Mouse (Mus musculus) lung, adult 2 months (tissue): ENCODE results near the gene Dhx58. TPM values are rescaled to one million over a fixed set of nuclear protein-coding genes. Genes with fewer than 3 reads are reported as not detected.

Experiments used
- DNase-seq: peaks from one replicate; pipeline ENCODE4 v3.0.0; 2022
- H3K4me1 ChIP-seq: fragments of 200-500 bp; 2 replicates; pipeline ENCODE4 v1.6.1; 2011; ENCODE audit warnings: low read length; ENCODE audit not compliant: control insufficient read depth, insufficient read depth
- H3K4me3 ChIP-seq: fragments of 200-500 bp; replicated peaks from 2 replicates; pipeline ENCODE3; 2011; ENCODE audit warnings: low read depth, mild to moderate bottlenecking, control low read depth, low read length; ENCODE audit errors: extremely low read depth
- CTCF ChIP-seq: fragments of 200-500 bp; IDR thresholded peaks from 2 replicates; pipeline ENCODE4 v1.5.1; 2011; ENCODE audit warnings: mild to moderate bottlenecking, low read length, control low read depth; ENCODE audit not compliant: insufficient read depth
- POLR2A ChIP-seq: fragments of 200-500 bp; IDR thresholded peaks from 2 replicates; pipeline ENCODE4 v1.6.1; 2011; ENCODE audit warnings: low read depth, mild to moderate bottlenecking, control low read depth, low read length, borderline replicate concordance; ENCODE audit errors: extremely low read depth
- WGBS: fragments of 180-500 bp; shearing (Covaris S2); methylation state at CpG from one replicate; pipeline ENCODE4 v1.1.7; 2018; 5-methylcytosine and 5-hydroxymethylcytosine counted together
- polyA plus RNA-seq: library from polyadenylated mRNA; depleted of rRNA; stranded (reverse); fragments of >200 nt; gene quantifications from 2 replicates; pipeline ENCODE4 v1.2.3, GENCODE M21; 2012

The Dhx58 gene
- polyA plus RNA-seq, 1 experiment = 9.8 TPM

GRCm38 (mm10) chr11:100705095-100705747, 1.1 kb upstream of the Dhx58 start:
- TF ChIP-seq POLR2A (no peak), CTCF (no peak)
- H3K4me1 ChIP-seq = peaks cover 13% of the 10 kb centered on the region
- 92% methylated on average over 23 of the region's 23 CpGs for WGBS
- no peak for DNase-seq
- no peak overlapping the region for H3K4me3 ChIP-seq

- H3K4me1 ChIP-seq = peaks cover 13% of the 10 kb centered on the region
- H3K4me3 ChIP-seq = no peak overlapping the region
- DNase-seq = no peak
- TF ChIP-seq POLR2A = no peak
- no peak for TF ChIP-seq CTCF
- WGBS = 34% methylated on average over 11 of the region's 11 CpGs
Measured at GRCm38 (mm10) chr11:100703366-100703765, 705 bp downstream of the Dhx58 start.

GRCm38 (mm10) chr11:100702906-100703305, 1.2 kb downstream of the Dhx58 start:
- 39% methylated on average over 7 of the region's 7 CpGs for WGBS
- no peak for TF ChIP-seq CTCF
- TF ChIP-seq POLR2A = no peak
- H3K4me1 ChIP-seq = peaks cover 13% of the 10 kb centered on the region
- no peak for DNase-seq
- peak overlapping the region; percentile 38 for H3K4me3 ChIP-seq

- 39% methylated on average over 19 of the region's 19 CpGs for WGBS
- peak overlapping the region; percentile 38 for H3K4me3 ChIP-seq
- DNase-seq = peak; percentile 51
- H3K4me1 ChIP-seq = peaks cover 13% of the 10 kb centered on the region
- peak; percentile 99 for TF ChIP-seq CTCF
- TF ChIP-seq POLR2A = no peak
Measured at GRCm38 (mm10) chr11:100702081-100702851, 1.8 kb downstream of the Dhx58 start.

- peak; percentile 63 for DNase-seq
- Histone ChIP-seq H3K4me1 (peaks cover 13% of the 10 kb centered on the region), H3K4me3 (peak overlapping the region; percentile 25)
- WGBS = 18% methylated on average over 14 of the region's 14 CpGs
- no peak; the same call in 1 of the 2 replicates for TF ChIP-seq POLR2A
- TF ChIP-seq CTCF = no peak
Measured at GRCm38 (mm10) chr11:100701301-100701700, 2.8 kb downstream of the Dhx58 start.

GRCm38 (mm10) chr11:100700710-100701109, 3.4 kb downstream of the Dhx58 start:
- Histone ChIP-seq H3K4me1 (peaks cover 13% of the 10 kb centered on the region), H3K4me3 (no peak overlapping the region)
- no peak for DNase-seq
- no peak for TF ChIP-seq POLR2A
- TF ChIP-seq CTCF = no peak
- WGBS = 76% methylated on average over 3 of the region's 3 CpGs

- no peak for DNase-seq
- peaks cover 3% of the 10 kb centered on the region for H3K4me1 ChIP-seq
- H3K4me3 ChIP-seq = no peak overlapping the region
- 78% methylated on average over 7 of the region's 7 CpGs for WGBS
- TF ChIP-seq CTCF = no peak
Measured at GRCm38 (mm10) chr11:100697921-100698320, 6.2 kb downstream of the Dhx58 start.

- WGBS = 33% methylated on average over 5 of the region's 5 CpGs
- peak; percentile 76 for DNase-seq
- H3K4me1 ChIP-seq = no peaks in the 10 kb centered on the region
- H3K4me3 ChIP-seq = no peak overlapping the region
- TF ChIP-seq CTCF (peak; percentile 92), POLR2A (no peak)
Measured at GRCm38 (mm10) chr11:100694926-100695325, 9.1 kb downstream of the Dhx58 start.

GRCm38 (mm10) chr11:100693154-100693553, 10.9 kb downstream of the Dhx58 start:
- TF ChIP-seq POLR2A (no peak), CTCF (no peak)
- WGBS = 44% methylated on average over 5 of the region's 5 CpGs
- no peak for DNase-seq

More at GRCm38 (mm10) chr11:100693154-100693553, 10.9 kb downstream of the Dhx58 start:
- Histone ChIP-seq H3K4me1 (no peaks in the 10 kb centered on the region), H3K4me3 (no peak overlapping the region)
